13 mouse cellular contexts compared by ENCODE assay signal in the genomic region with DNA sequence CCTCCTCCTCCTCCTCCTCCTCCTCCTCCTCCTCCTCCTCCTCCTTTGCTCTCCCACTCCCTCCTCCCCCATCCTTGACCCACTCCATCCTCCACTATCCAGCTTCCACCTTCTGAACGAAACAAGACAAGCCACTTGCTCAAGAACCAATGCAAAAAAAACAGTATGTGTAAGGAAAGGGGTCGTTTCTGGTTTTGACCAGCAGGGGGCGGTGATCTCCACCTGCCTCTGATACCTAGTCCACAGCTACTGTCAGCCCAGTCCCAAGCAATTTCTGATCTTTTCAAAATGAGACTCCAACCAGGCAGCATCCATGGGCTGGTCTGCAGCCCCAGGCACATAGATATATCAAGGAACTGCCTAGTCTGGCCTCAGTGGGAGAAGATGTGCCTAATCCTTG. TPM values are rescaled to one million over a fixed set of nuclear protein-coding genes. Genes with fewer than 3 reads are reported as not detected.
A peak's percentile ranks its signal among the peaks of the same experiment; 100 is the strongest.
DNase-seq lines count a peak whose midpoint lies in the region; ATAC-seq and TF ChIP-seq lines count a peak whose summit lies in the region.
"Had no signal": no experiment of that assay in that cellular context is flagged by ENCODE, and none has a peak within 500 bp of the region (broad histone marks: within the 10 kb centered on the region; RNA-seq: fewer than 3 reads in every experiment).

No protein-coding gene starts in this region.

- H3K4me3 ChIP-seq in heart, adult 2 months: no peak overlapping the region
- no peak overlapping the region for H3K4me3 ChIP-seq in heart, embryonic 10.5 days
- no peak overlapping the region for H3K4me3 ChIP-seq in lung, adult 2 months (replicated peaks; ENCODE audit: extremely low read depth, low read depth, low read length)
- H3K4me3 ChIP-seq in limb, embryonic 11.5 days (ENCODE audit: low read depth, low read length): no peak overlapping the region
- H3K4me3 ChIP-seq: hindbrain, embryonic 15.5 days; megakaryocyte, embryonic 14.5 days had no signal

- no peaks in the 10 kb centered on the region for H3K4me1 ChIP-seq in heart, adult 2 months (ENCODE audit: control insufficient read depth, insufficient read depth, low read length)
- peaks cover 16% of the 10 kb centered on the region for H3K4me1 ChIP-seq in heart, embryonic 10.5 days
- no peaks in the 10 kb centered on the region for H3K4me1 ChIP-seq in lung, adult 2 months (ENCODE audit: control insufficient read depth, insufficient read depth, low read length)
- no peaks in the 10 kb centered on the region for H3K4me1 ChIP-seq in limb, embryonic 11.5 days (ENCODE audit: control insufficient read depth, insufficient read depth, low read length)
- H3K4me1 ChIP-seq: megakaryocyte, embryonic 14.5 days had no signal

- no peak overlapping the region for H3K9ac ChIP-seq in heart, adult 2 months (ENCODE audit: low read depth, low read length)
- H3K9ac ChIP-seq in limb, embryonic 11.5 days (ENCODE audit: low read length): no peak overlapping the region
- H3K9ac ChIP-seq: hindbrain, embryonic 15.5 days had no signal

- TF ChIP-seq POLR2A in heart, adult 2 months (IDR thresholded peaks at IDR 0.05; ENCODE audit: insufficient read depth, low read depth, low read length): no peak
- TF ChIP-seq POLR2A in lung, adult 2 months (IDR thresholded peaks at IDR 0.05; ENCODE audit: borderline replicate concordance, extremely low read depth, low read depth, low read length): no peak

- no peak for DNase-seq in heart, adult 2 months
- DNase-seq in heart, embryonic 10.5 days (ENCODE audit: low spot score): no peak
- DNase-seq in lung, adult 2 months: no peak
- DNase-seq in lung, postnatal 14 days: no peak
- DNase-seq in ZHBTc4 (ENCODE audit: low read depth, low spot score): peak; percentile 84
- DNase-seq in limb, embryonic 11.5 days (ENCODE audit: low spot score): peak; percentile 36
- no peak for DNase-seq in left cerebral cortex, postnatal 25 days (ENCODE audit: low spot score in 2 of 2)
- DNase-seq: heart, adult 11 months; right cerebral cortex, postnatal 25 days had no signal

- TF ChIP-seq CTCF in heart, adult 2 months (IDR thresholded peaks at IDR 0.05): peak; percentile 40
- TF ChIP-seq CTCF in lung, adult 2 months (IDR thresholded peaks at IDR 0.05; ENCODE audit: insufficient read depth, low read length): 0 out of 2 replicates have a peak, but pooled peaks have one; percentile 2

- TF ChIP-seq EP300 in heart, adult 2 months (IDR thresholded peaks at IDR 0.05; ENCODE audit: insufficient read depth, low read depth, low read length): no peak

- H3K27ac ChIP-seq in heart, adult 2 months: no peak overlapping the region
- no peak overlapping the region for H3K27ac ChIP-seq in heart, embryonic 10.5 days
- H3K27ac ChIP-seq in limb, embryonic 11.5 days (replicated peaks; ENCODE audit: low read depth, low read length): no peak overlapping the region

- no peaks in the 10 kb centered on the region for H3K9me3 ChIP-seq in heart, embryonic 10.5 days
- no peaks in the 10 kb centered on the region for H3K9me3 ChIP-seq in limb, embryonic 11.5 days (ENCODE audit: control insufficient read depth, low read length)
- H3K9me3 ChIP-seq: hindbrain, embryonic 15.5 days had no signal

- H3K27me3 ChIP-seq in heart, adult 2 months (ENCODE audit: control insufficient read depth, insufficient read depth, low read length): no peaks in the 10 kb centered on the region
- H3K27me3 ChIP-seq in heart, embryonic 10.5 days (ENCODE audit: insufficient read depth, poor library complexity, severe bottlenecking): no peaks in the 10 kb centered on the region
- no peaks in the 10 kb centered on the region for H3K27me3 ChIP-seq in limb, embryonic 11.5 days (ENCODE audit: control insufficient read depth, insufficient read depth, low read length)
- H3K27me3 ChIP-seq: hindbrain, embryonic 15.5 days; megakaryocyte, embryonic 14.5 days had no signal

- WGBS in heart, adult 2 months: 55% methylated on average over 3 of the region's 3 CpGs
- 52% methylated on average over 3 of the region's 3 CpGs for WGBS in heart, embryonic 10.5 days
- 59% methylated on average over 3 of the region's 3 CpGs for WGBS in lung, adult 2 months
- 66% methylated on average over 3 of the region's 3 CpGs for WGBS in limb, embryonic 11.5 days

- no peak overlapping the region for H3K4me2 ChIP-seq in limb, embryonic 11.5 days (ENCODE audit: low read depth, severe bottlenecking)
- H3K4me2 ChIP-seq: hindbrain, embryonic 15.5 days had no signal

- intact Hi-C loops in heart, adult 2 months (cut with DNase I): no loop called here
- intact Hi-C loops in left cerebral cortex, postnatal 25 days (cut with DNase I): no loop called here

- H3K36me3 ChIP-seq in heart, adult 2 months (ENCODE audit: control insufficient read depth, insufficient read depth, low read length): no peaks in the 10 kb centered on the region
- no peaks in the 10 kb centered on the region for H3K36me3 ChIP-seq in heart, embryonic 10.5 days
- H3K36me3 ChIP-seq in limb, embryonic 11.5 days (ENCODE audit: control insufficient read depth, insufficient read depth, low read length): no peaks in the 10 kb centered on the region
- H3K36me3 ChIP-seq: G1E; hindbrain, embryonic 15.5 days had no signal

- no peak for ATAC-seq in limb, embryonic 11.5 days (ENCODE audit: insufficient number of reproducible peaks, low FRiP score, low TSS enrichment, low read depth)

- H3K79me2 ChIP-seq in heart, adult 2 months (replicated peaks; ENCODE audit: control insufficient read depth, insufficient read depth, low read length): no peaks in the 10 kb centered on the region

RNA-seq across cellular contexts. Expression of gene Srrm4, which starts 53.1 kb away (rescaled TPM):
- total RNA-seq in heart, adult 2 months (2021): 10 to 100 TPM in 1 of 2 experiments, 1 to 10 TPM in 1; 9.3 to 12.2 TPM
- 7.1 and 7.7 TPM in 2 replicates for polyA plus RNA-seq in heart, adult 2 months (2012; rRNA removed)
- polyA plus RNA-seq in heart, embryonic 10.5 days (2016; fragmentation: Nextera tagmentation; extraction: Ambion mirVana): 0.90 and 1.3 TPM in 2 replicates
- 0.20 and 0.49 TPM in 2 replicates for polyA plus RNA-seq in lung, adult 2 months (2012; rRNA removed)
- polyA plus RNA-seq in limb, embryonic 11.5 days (2014; fragmentation: Nextera tagmentation; extraction: Ambion mirVana): 0.03 and 0.09 TPM in 2 replicates
- total RNA-seq in left cerebral cortex, postnatal 25 days (2021): 10 to 100 TPM; 22.4 to 26.8 TPM
- total RNA-seq: common myeloid progenitor, adult 5-6 weeks had no signal
- polyA plus RNA-seq: G1E had no signal

Comparison
In these comparisons a context has a peak if more than half of its experiments do, and no peak if none do; other contexts are left out.
1. DNase-seq: peak in ZHBTc4 (single experiment) and limb, embryonic 11.5 days (single experiment); none in heart, adult 2 months (0 of 2), heart, embryonic 10.5 days (single experiment), lung, adult 2 months (single experiment), lung, postnatal 14 days (single experiment) and left cerebral cortex, postnatal 25 days (0 of 2).